Mouse (Mus musculus) bone marrow macrophage, adult 2 months (primary cell): ENCODE measurements at regions not wholly inside any gene's neighbourhood (a gene's known extent, or its start where the extent isn't known, plus 50 kb on each side); places are given as distances from the start of the nearest gene placed in this dataset.

Experiments
- CTCF ChIP-seq: IDR thresholded peaks from 2 replicates; pipeline ENCODE4 v1.5.1; 2012; ENCODE audit warnings: low read depth, mild to moderate bottlenecking, low read length, moderate library complexity
- POLR2A ChIP-seq: IDR thresholded peaks from 2 replicates; pipeline ENCODE4 v1.6.1; 2012; ENCODE audit warnings: mild to moderate bottlenecking, low read depth, low read length, borderline replicate concordance

- no peak for TF ChIP-seq CTCF
- no peak for TF ChIP-seq POLR2A
Observed at GRCm38 (mm10) chr10:14315232-14315631, 230.2 kb downstream of the Adgrg6 start.
